Mouse (Mus musculus) adrenal gland, adult 10 weeks (tissue): ENCODE results near the gene Fbxo27. TPM values are rescaled to one million over a fixed set of nuclear protein-coding genes. Genes with fewer than 3 reads are reported as not detected.

ENCODE experiments used
- polyA plus RNA-seq: library from polyadenylated mRNA; stranded (reverse); fragments of 350-450 nt; fragmentation: Illumina TruSeq; extraction: RNeasy Lipid Tissue Mini Kit (QIAGEN cat#74804); gene quantifications from one replicate; pipeline ENCODE4 v1.2.3, GENCODE M21; 2014; ENCODE audit warnings: low read depth, low replicate concordance

Gene Fbxo27
- polyA plus RNA-seq: 0.29 TPM

GRCm38 (mm10) chr7:28692545-28693320 lies at the start of gene Fbxo27:
Fbxo27 (plus strand) TSS chr7:28692849.

GRCm38 (mm10) chr7:28716590-28717281 lies 24.1 kb downstream of the Fbxo27 start, which contains the start of gene Fbxo17:
Fbxo17 (plus strand) TSS chr7:28716804.

GRCm38 (mm10) chr7:28741709-28742438 lies 49.2 kb downstream of the Fbxo27 start, which contains the start of the genes Mrps12 and Sars2:
Mrps12 (minus strand) TSS chr7:28741820.
Sars2 (plus strand) TSS chr7:28741992.

Other genes with a start within 250 kb of the Fbxo27 start
- 0.58 TPM for gene Lrfn1, start 240.9 kb upstream of the Fbxo27 start, polyA plus RNA-seq
- not detected for gene Ifnl2, start 182.4 kb upstream of the Fbxo27 start, polyA plus RNA-seq
- not detected for gene Ifnl3, start 170.0 kb upstream of the Fbxo27 start, polyA plus RNA-seq
- not detected for gene Sycn, start 152.0 kb upstream of the Fbxo27 start, polyA plus RNA-seq
- gene Nccrp1, start 145.6 kb upstream of the Fbxo27 start, polyA plus RNA-seq: not detected
- gene Samd4b, start 94.7 kb upstream of the Fbxo27 start, polyA plus RNA-seq: 17.6 TPM
- 2.2 TPM for gene Pak4, start 94.7 kb upstream of the Fbxo27 start, polyA plus RNA-seq
- not detected for gene Acp7, start 61.5 kb upstream of the Fbxo27 start, polyA plus RNA-seq
- gene Fbxo17, start 24.0 kb downstream of the Fbxo27 start, polyA plus RNA-seq: 0.64 TPM
- 35.0 TPM for gene Mrps12, start 49.0 kb downstream of the Fbxo27 start, polyA plus RNA-seq
- gene Sars2, start 49.1 kb downstream of the Fbxo27 start, polyA plus RNA-seq: 0.29 TPM
- gene Ccer2, start 63.3 kb downstream of the Fbxo27 start, polyA plus RNA-seq: not detected
- 19.5 TPM for gene Sirt2, start 73.9 kb downstream of the Fbxo27 start, polyA plus RNA-seq
- 0.47 TPM for gene Nfkbib, start 74.7 kb downstream of the Fbxo27 start, polyA plus RNA-seq
- 0.87 TPM for gene Rinl, start 96.1 kb downstream of the Fbxo27 start, polyA plus RNA-seq
- gene Hnrnpl, start 115.7 kb downstream of the Fbxo27 start, polyA plus RNA-seq: 312 TPM
- 31.1 TPM for gene Ech1, start 132.4 kb downstream of the Fbxo27 start, polyA plus RNA-seq
- gene Lgals4, start 141.0 kb downstream of the Fbxo27 start, polyA plus RNA-seq: 2.7 TPM
- not detected for gene Lgals7, start 171.0 kb downstream of the Fbxo27 start, polyA plus RNA-seq
- not detected for gene Capn12, start 188.6 kb downstream of the Fbxo27 start, polyA plus RNA-seq